Mouse (Mus musculus) hindbrain, postnatal 0 days (tissue): ENCODE data around the gene D630003M21Rik. TPM values are rescaled to one million over a fixed set of nuclear protein-coding genes. Genes with fewer than 3 reads are reported as not detected.

Experiments used
- ATAC-seq: fragments of 200-750 bp; cut with Nextera tagmentation; 2 replicates; pipeline ENCODE4 v1.8.0; 2017; ENCODE audit warnings: mild to moderate bottlenecking, moderate TSS enrichment, moderate library complexity
- DNase-seq: peaks from one replicate; pipeline ENCODE4 v3.0.0-alpha.2; 2015; ENCODE audit warnings: low spot score
- H3K27ac ChIP-seq: fragments of 300-500 bp; sonication (generic); 2 replicates; pipeline ENCODE4 v1.5.1; 2014; ENCODE audit warnings: mild to moderate bottlenecking
- H3K27me3 ChIP-seq: fragments of 300-500 bp; sonication (generic); 2 replicates; pipeline ENCODE4 v1.6.1; 2014; ENCODE audit warnings: low read length, mixed read lengths; ENCODE audit not compliant: insufficient read depth
- H3K36me3 ChIP-seq: fragments of 300-500 bp; sonication (generic); 2 replicates; pipeline ENCODE4 v1.6.1; 2014; ENCODE audit warnings: low read length, mixed read lengths; ENCODE audit not compliant: insufficient read depth
- H3K4me1 ChIP-seq: fragments of 300-500 bp; sonication (generic); 2 replicates; pipeline ENCODE4 v1.6.1; 2014; ENCODE audit warnings: antibody characterized with exemption, low read length, mixed read lengths; ENCODE audit not compliant: insufficient read depth
- H3K4me2 ChIP-seq: fragments of 300-500 bp; sonication (generic); 2 replicates; pipeline ENCODE4 v1.6.1; 2014; ENCODE audit warnings: low read depth, mild to moderate bottlenecking, low read length, moderate library complexity, mixed read lengths
- H3K4me3 ChIP-seq: fragments of 300-500 bp; sonication (generic); 2 replicates; pipeline ENCODE4 v1.5.1; 2014; ENCODE audit warnings: low read length
- H3K9ac ChIP-seq: fragments of 300-500 bp; sonication (generic); replicated peaks from 2 replicates; pipeline ENCODE4 v1.6.1; 2014; ENCODE audit warnings: mild to moderate bottlenecking, low read length, moderate library complexity, mixed read lengths
- H3K9me3 ChIP-seq: fragments of 300-500 bp; sonication (generic); 2 replicates; pipeline ENCODE4 v1.6.1; 2016; ENCODE audit warnings: low read length, mixed read lengths
- CTCF ChIP-seq: IDR thresholded peaks from 2 replicates; pipeline ENCODE4 v1.5.1; 2016; ENCODE audit warnings: antibody characterized with exemption, control low read depth, low read depth
- WGBS: fragments of 180-500 bp; shearing (Covaris S2); extraction: QIAGEN DNeasy Blood & Tissue Kit; methylation state at CpG from one replicate; pipeline ENCODE4 v1.1.7; 2014; 5-methylcytosine and 5-hydroxymethylcytosine counted together
- polyA plus RNA-seq: library from polyadenylated mRNA; unstranded; fragments of >200 nt; fragmentation: Nextera tagmentation; extraction: Ambion mirVana; gene quantifications from 2 replicates; pipeline ENCODE4 v1.2.1, GENCODE M21; 2015
- total RNA-seq: library from RNA; depleted of rRNA; stranded (reverse); fragments of >200 nt; gene quantifications from 2 replicates; pipeline ENCODE4 v1.2.3, GENCODE M21; 2014; rRNA removed

D630003M21Rik gene
- total RNA-seq = 6.0 and 7.8 TPM in 2 replicates
- 1.8 and 2.3 TPM in 2 replicates for polyA plus RNA-seq

DNA sequence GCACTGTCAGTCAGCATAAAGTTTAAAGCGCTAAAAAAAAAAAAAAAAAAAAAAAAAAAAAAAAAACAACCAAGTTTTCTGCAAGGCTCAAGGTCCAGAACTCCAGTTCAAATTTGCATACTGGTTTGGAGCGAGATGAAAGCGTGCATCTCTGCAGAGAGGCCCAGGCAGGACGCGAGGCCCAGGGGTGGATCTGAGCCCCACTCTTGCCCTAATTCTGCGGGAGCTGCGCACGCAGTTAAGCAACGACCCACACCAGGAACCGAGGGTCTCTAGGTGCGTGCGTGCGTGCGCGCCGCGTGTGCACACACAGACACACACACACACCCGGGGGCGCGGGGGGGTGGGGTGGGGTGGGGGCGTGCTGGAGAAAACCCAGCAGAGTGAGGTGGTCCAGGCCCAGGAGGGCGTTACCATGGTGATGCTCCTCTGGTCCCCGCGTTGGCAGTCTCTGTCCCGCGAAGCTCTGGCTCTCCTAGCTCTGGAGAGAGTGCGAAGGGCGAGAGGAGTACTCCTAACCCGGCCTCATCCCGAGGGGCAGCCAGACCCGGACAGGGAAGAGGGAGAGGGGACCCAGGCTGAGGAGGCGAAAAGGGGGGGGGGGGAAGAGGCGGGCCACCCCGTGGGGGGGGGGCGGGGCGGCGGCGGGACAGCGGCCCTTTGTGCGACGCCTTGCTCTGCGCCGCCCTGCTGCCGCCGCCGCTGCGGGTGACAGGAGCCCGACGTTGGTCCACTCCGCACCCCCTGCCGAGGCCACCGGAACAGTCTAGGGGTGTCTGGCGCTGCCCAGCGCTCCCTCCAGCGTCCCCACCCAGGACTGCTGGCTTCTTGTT, at the start of gene D630003M21Rik:
Gene D630003M21Rik, minus strand, starts transcription at position 553 of the 833 bp plus-strand sequence.
- DNase-seq (peak; percentile 68), ATAC-seq (peak; percentile 84)
- Histone ChIP-seq H3K27me3 (no peaks in the 10 kb centered on the region), H3K36me3 (no peaks in the 10 kb centered on the region), H3K4me3 (peak within 1 kb of the TSS; percentile 41), H3K9ac (peak within 1 kb of the TSS; percentile 44), H3K9me3 (no peaks in the 10 kb centered on the region), H3K27ac (peak within 1 kb of the TSS; percentile 23; the same call in 1 of the 2 replicates), H3K4me1 (peaks cover 10% of the 10 kb centered on the region; the same call in 1 of the 2 replicates), H3K4me2 (peak within 1 kb of the TSS; percentile 68)
- TF ChIP-seq CTCF = peak; percentile 37
- 1% methylated on average over 36 of the region's 55 CpGs for WGBS

- Histone ChIP-seq H3K9me3 (no peaks in the 10 kb centered on the region), H3K4me2 (no peak overlapping the region), H3K9ac (no peak overlapping the region), H3K36me3 (no peaks in the 10 kb centered on the region), H3K27me3 (no peaks in the 10 kb centered on the region), H3K4me1 (no peaks in the 10 kb centered on the region), H3K27ac (no peak overlapping the region), H3K4me3 (no peak overlapping the region)
- TF ChIP-seq CTCF = no peak
- no peak for ATAC-seq
- WGBS = 78% methylated on average over 4 of the region's 4 CpGs
- DNase-seq = no peak
Measured at GRCm38 (mm10) chr2:158276878-158277277, 47.9 kb upstream of the D630003M21Rik start.

GRCm38 (mm10) chr2:158276451-158276850, 47.4 kb upstream of the D630003M21Rik start:
- 68% methylated on average over 6 of the region's 6 CpGs for WGBS
- Histone ChIP-seq H3K9me3 (no peaks in the 10 kb centered on the region), H3K36me3 (no peaks in the 10 kb centered on the region), H3K9ac (no peak overlapping the region), H3K4me3 (no peak overlapping the region), H3K27me3 (no peaks in the 10 kb centered on the region), H3K27ac (no peak overlapping the region), H3K4me1 (no peaks in the 10 kb centered on the region), H3K4me2 (no peak overlapping the region)
- DNase-seq (no peak), ATAC-seq (no peak)
- no peak for TF ChIP-seq CTCF

- WGBS = 74% methylated on average over 4 of the region's 4 CpGs
- no peaks in the 10 kb centered on the region for H3K4me1 ChIP-seq
- no peak for ATAC-seq
Measured at GRCm38 (mm10) chr2:158275811-158276210, 46.8 kb upstream of the D630003M21Rik start.

GRCm38 (mm10) chr2:158275349-158275748, 46.3 kb upstream of the D630003M21Rik start:
- TF ChIP-seq CTCF = no peak; the same call in 1 of the 2 replicates
- no peak for ATAC-seq
- Histone ChIP-seq H3K27me3 (no peaks in the 10 kb centered on the region), H3K4me3 (no peak overlapping the region), H3K4me1 (no peaks in the 10 kb centered on the region), H3K27ac (no peak overlapping the region), H3K4me2 (no peak overlapping the region), H3K36me3 (no peaks in the 10 kb centered on the region), H3K9me3 (no peaks in the 10 kb centered on the region), H3K9ac (no peak overlapping the region)
- no peak for DNase-seq
- WGBS = 94% methylated on average over 3 of the region's 3 CpGs

More at GRCm38 (mm10) chr2:158275811-158276210, 46.8 kb upstream of the D630003M21Rik start:
- Histone ChIP-seq H3K4me3 (no peak overlapping the region), H3K36me3 (no peaks in the 10 kb centered on the region), H3K4me2 (no peak overlapping the region), H3K27ac (no peak overlapping the region), H3K9ac (no peak overlapping the region), H3K9me3 (no peaks in the 10 kb centered on the region), H3K27me3 (no peaks in the 10 kb centered on the region)
- TF ChIP-seq CTCF = no peak
- DNase-seq = no peak

GRCm38 (mm10) chr2:158273646-158274045, 44.6 kb upstream of the D630003M21Rik start:
- no peak overlapping the region for H3K4me2 ChIP-seq
- no peaks in the 10 kb centered on the region for H3K27me3 ChIP-seq
- H3K36me3 ChIP-seq = no peaks in the 10 kb centered on the region
- ATAC-seq (peak; percentile 38; the same call in 1 of the 2 replicates), DNase-seq (peak; percentile 11)
- H3K4me3 ChIP-seq = no peak overlapping the region
- no peak for TF ChIP-seq CTCF
- H3K27ac ChIP-seq = 0 out of 2 replicates have a peak overlapping the region, but pooled peaks have one; percentile 26
- no peaks in the 10 kb centered on the region for H3K4me1 ChIP-seq
- no peak overlapping the region for H3K9ac ChIP-seq
- no peaks in the 10 kb centered on the region for H3K9me3 ChIP-seq
- WGBS = 7% methylated on average over 2 of the region's 2 CpGs

DNA sequence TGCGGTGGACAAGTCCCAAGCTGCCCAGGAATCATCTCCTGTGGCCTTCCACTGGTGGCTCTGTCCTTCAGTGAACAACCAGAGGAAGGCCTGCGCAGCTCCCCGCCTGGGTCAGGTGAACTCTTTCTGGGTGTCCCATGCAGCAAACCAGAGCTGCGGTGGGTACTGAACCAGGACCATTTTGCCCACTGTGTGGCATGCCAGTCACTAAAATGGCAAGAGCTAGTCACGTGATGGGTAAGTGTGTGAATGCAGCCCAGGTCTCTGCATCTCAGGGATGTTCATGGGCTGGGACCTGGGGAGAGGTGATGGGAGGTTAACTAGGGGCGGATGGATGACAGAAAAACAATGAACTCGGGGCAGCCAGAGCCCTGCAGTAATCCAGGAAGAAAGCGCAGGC, 41.0 kb upstream of the D630003M21Rik start:
- H3K4me1 ChIP-seq = no peaks in the 10 kb centered on the region
- no peak overlapping the region for H3K9ac ChIP-seq
- H3K9me3 ChIP-seq = no peaks in the 10 kb centered on the region
- H3K4me2 ChIP-seq = no peak overlapping the region
- H3K36me3 ChIP-seq = no peaks in the 10 kb centered on the region
- no peak for TF ChIP-seq CTCF
- WGBS = 79% methylated on average over 8 of the region's 8 CpGs
- no peak overlapping the region for H3K27ac ChIP-seq
- no peak overlapping the region for H3K4me3 ChIP-seq
- ATAC-seq (no peak), DNase-seq (no peak)
- H3K27me3 ChIP-seq = no peaks in the 10 kb centered on the region
